Mouse (Mus musculus) erythroblast, embryonic 14.5 days (primary cell): ENCODE results near the gene Hsd17b13.

Source experiments
- GATA1 ChIP-seq: IDR thresholded peaks from 2 replicates; pipeline ENCODE4 v1.6.1; 2012; ENCODE audit warnings: low read length, inconsistent platforms, mixed read lengths
- TAL1 ChIP-seq: IDR thresholded peaks from 3 replicates; pipeline ENCODE4 v1.6.1; 2012; ENCODE audit warnings: low read length, inconsistent platforms, mixed read lengths

GRCm38 (mm10) chr5:103919497-103919896, 57.7 kb downstream of the Hsd17b13 start:
- TF ChIP-seq GATA1 = no peak
- TF ChIP-seq TAL1 = no peak
